Mouse (Mus musculus): ENCODE results near the gene Kcnj12.

GRCm38 (mm10) chr11:61025594-61025993 lies 3.2 kb downstream of the Kcnj12 start:
- TF ChIP-seq CTCF (IDR thresholded peaks at IDR 0.05; ENCODE audit: low read depth, low read length) (no peak), POLR2AphosphoS5 (IDR thresholded peaks at IDR 0.05; ENCODE audit: insufficient replicate concordance, low read depth, low read length) (no peak), TAL1 (conservative IDR thresholded peaks at IDR 0.05; ENCODE audit: low read depth, low read length) (no peak)

All from G1E (cell line).